Mouse (Mus musculus): ENCODE results near the gene Shc1. TPM values are rescaled to one million over a fixed set of nuclear protein-coding genes. Genes with fewer than 3 reads are reported as not detected.

Gene Shc1
- polyA plus RNA-seq, 1 experiment from 2014 or later = 57.5 TPM

GRCm38 (mm10) chr3:89440691-89441090 is 22.4 kb downstream of the Shc1 start:
- Histone ChIP-seq H3K9me3 (no peaks in the 10 kb centered on the region), H3K9ac (no peak overlapping the region), H3K4me1 (peaks cover 17% of the 10 kb centered on the region; the same call in 1 of the 2 replicates), H3K27me3 (replicated peaks) (no peaks in the 10 kb centered on the region), H3K4me3 (no peak overlapping the region), H3K27ac (no peak overlapping the region), H3K4me2 (replicated peaks) (no peak overlapping the region), H3K36me3 (peaks cover 3% of the 10 kb centered on the region; the same call in 1 of the 2 replicates)
- no peak for ATAC-seq (ENCODE audit: low FRiP score, low read depth)
- WGBS = 95% methylated on average over 2 of the region's 2 CpGs

GRCm38 (mm10) chr3:89448720-89449537 is 30.7 kb downstream of the Shc1 start:
- Histone ChIP-seq H3K9me3 (no peaks in the 10 kb centered on the region), H3K4me3 (no peak overlapping the region), H3K27me3 (replicated peaks) (no peaks in the 10 kb centered on the region), H3K27ac (no peak overlapping the region), H3K9ac (no peak overlapping the region), H3K4me2 (replicated peaks) (no peak overlapping the region), H3K4me1 (no peaks in the 10 kb centered on the region), H3K36me3 (peaks cover 11% of the 10 kb centered on the region)
- 78% methylated on average over 13 of the region's 13 CpGs for WGBS
- ATAC-seq (ENCODE audit: low FRiP score, low read depth) = no peak

GRCm38 (mm10) chr3:89449541-89449940 is 31.3 kb downstream of the Shc1 start:
- Histone ChIP-seq H3K4me3 (no peak overlapping the region), H3K27ac (no peak overlapping the region), H3K27me3 (replicated peaks) (no peaks in the 10 kb centered on the region), H3K9ac (no peak overlapping the region), H3K9me3 (no peaks in the 10 kb centered on the region), H3K4me2 (replicated peaks) (no peak overlapping the region), H3K36me3 (peaks cover 11% of the 10 kb centered on the region), H3K4me1 (no peaks in the 10 kb centered on the region)
- 35% methylated on average over 7 of the region's 7 CpGs for WGBS
- ATAC-seq (ENCODE audit: low FRiP score, low read depth) = peak; percentile 69

- Histone ChIP-seq H3K27ac (no peak overlapping the region), H3K4me1 (peaks cover 4% of the 10 kb centered on the region; the same call in 1 of the 2 replicates), H3K9ac (no peak overlapping the region), H3K4me2 (replicated peaks) (no peak overlapping the region), H3K36me3 (no peaks in the 10 kb centered on the region), H3K27me3 (replicated peaks) (no peaks in the 10 kb centered on the region), H3K9me3 (no peaks in the 10 kb centered on the region), H3K4me3 (no peak overlapping the region)
- WGBS = 83% methylated on average over 1 of the region's 1 CpGs
- ATAC-seq (ENCODE audit: low FRiP score, low read depth) = no peak
These were observed 33.7 kb downstream of the Shc1 start for GRCm38 (mm10) chr3:89451916-89452315.

- WGBS = 73% methylated on average over 10 of the region's 10 CpGs
- no peak for ATAC-seq (ENCODE audit: low FRiP score, low read depth)
- no peaks in the 10 kb centered on the region for H3K27me3 ChIP-seq (replicated peaks)
- H3K36me3 ChIP-seq = no peaks in the 10 kb centered on the region
- no peak within 1 kb of the TSS for H3K9ac ChIP-seq
- no peak within 1 kb of the TSS for H3K27ac ChIP-seq
- H3K4me1 ChIP-seq = peaks cover 5% of the 10 kb centered on the region
- H3K4me3 ChIP-seq = no peak within 1 kb of the TSS
- H3K4me2 ChIP-seq (replicated peaks) = no peak within 1 kb of the TSS
- H3K9me3 ChIP-seq = no peaks in the 10 kb centered on the region
These were observed 36.3 kb downstream of the Shc1 start, which contains the start of gene Pmvk for GRCm38 (mm10) chr3:89454401-89455177. TSS of gene Pmvk (plus strand) at chr3:89454541.

- whole genome bisulfite sequencing = 75% methylated on average over 1 of the region's 1 CpGs
- H3K27me3 ChIP-seq (replicated peaks) = no peaks in the 10 kb centered on the region
- H3K4me1 ChIP-seq = peaks cover 17% of the 10 kb centered on the region
- no peak overlapping the region for H3K4me3 ChIP-seq
- H3K27ac ChIP-seq = no peak overlapping the region
- no peaks in the 10 kb centered on the region for H3K9me3 ChIP-seq
- no peak overlapping the region for H3K4me2 ChIP-seq (replicated peaks)
- no peak for ATAC-seq (ENCODE audit: low FRiP score, low read depth)
- H3K9ac ChIP-seq = no peak overlapping the region
- no peaks in the 10 kb centered on the region for H3K36me3 ChIP-seq
These were observed 37.6 kb downstream of the Shc1 start for GRCm38 (mm10) chr3:89455786-89456285.

- Histone ChIP-seq H3K9ac (no peak overlapping the region), H3K4me3 (no peak overlapping the region), H3K27ac (no peak overlapping the region), H3K4me1 (peaks cover 17% of the 10 kb centered on the region), H3K27me3 (replicated peaks) (no peaks in the 10 kb centered on the region), H3K4me2 (replicated peaks) (no peak overlapping the region), H3K36me3 (peaks cover 4% of the 10 kb centered on the region; the same call in 1 of the 2 replicates), H3K9me3 (no peaks in the 10 kb centered on the region)
- WGBS = 35% methylated on average over 10 of the region's 10 CpGs
- no peak for ATAC-seq (ENCODE audit: low FRiP score, low read depth)
These were observed 38.8 kb downstream of the Shc1 start for GRCm38 (mm10) chr3:89456726-89457665.

GRCm38 (mm10) chr3:89458372-89458964 is 40.2 kb downstream of the Shc1 start:
- Histone ChIP-seq H3K9ac (no peak overlapping the region), H3K27ac (no peak overlapping the region)
- peak; percentile 25; the same call in 1 of the 2 replicates for ATAC-seq (ENCODE audit: low FRiP score, low read depth)

GRCm38 (mm10) chr3:89458965-89459807 is 40.9 kb downstream of the Shc1 start:
- Histone ChIP-seq H3K4me1 (peaks cover 17% of the 10 kb centered on the region), H3K4me2 (replicated peaks) (peak overlapping the region; percentile 79), H3K27me3 (replicated peaks) (no peaks in the 10 kb centered on the region), H3K9me3 (no peaks in the 10 kb centered on the region), H3K9ac (peak overlapping the region; percentile 68), H3K4me3 (peak overlapping the region; percentile 58), H3K36me3 (peaks cover 7% of the 10 kb centered on the region; the same call in 1 of the 2 replicates), H3K27ac (peak overlapping the region; percentile 48; the same call in 1 of the 2 replicates)
- ATAC-seq (ENCODE audit: low FRiP score, low read depth) = peak; percentile 81
- WGBS = 1% methylated on average over 36 of the region's 36 CpGs

More at GRCm38 (mm10) chr3:89458372-89458964, 40.2 kb downstream of the Shc1 start:
- Histone ChIP-seq H3K4me3 (peak overlapping the region; percentile 58), H3K36me3 (peaks cover 5% of the 10 kb centered on the region; the same call in 1 of the 2 replicates), H3K9me3 (no peaks in the 10 kb centered on the region), H3K27me3 (replicated peaks) (no peaks in the 10 kb centered on the region), H3K4me1 (peaks cover 17% of the 10 kb centered on the region), H3K4me2 (replicated peaks) (peak overlapping the region; percentile 79)
- WGBS = 54% methylated on average over 13 of the region's 13 CpGs

- 59% methylated on average over 4 of the region's 4 CpGs for WGBS
These were observed 50.0 kb downstream of the Shc1 start for GRCm38 (mm10) chr3:89468268-89468667.

More at GRCm38 (mm10) chr3:89468268-89468667, 50.0 kb downstream of the Shc1 start:
- H3K4me2 ChIP-seq (replicated peaks) = no peak overlapping the region
- H3K4me1 ChIP-seq = no peaks in the 10 kb centered on the region
- no peak for ATAC-seq (ENCODE audit: low FRiP score, low read depth)
- peaks cover 30% of the 10 kb centered on the region for H3K36me3 ChIP-seq
- no peak overlapping the region for H3K9ac ChIP-seq
- no peaks in the 10 kb centered on the region for H3K9me3 ChIP-seq
- H3K27me3 ChIP-seq (replicated peaks) = no peaks in the 10 kb centered on the region
- H3K4me3 ChIP-seq = no peak overlapping the region
- no peak overlapping the region for H3K27ac ChIP-seq
